Mouse (Mus musculus): ENCODE measurements at regions not wholly inside any gene's neighbourhood (a gene's known extent, or its start where the extent isn't known, plus 50 kb on each side); places are given as distances from the start of the nearest gene placed in this dataset.

DNA sequence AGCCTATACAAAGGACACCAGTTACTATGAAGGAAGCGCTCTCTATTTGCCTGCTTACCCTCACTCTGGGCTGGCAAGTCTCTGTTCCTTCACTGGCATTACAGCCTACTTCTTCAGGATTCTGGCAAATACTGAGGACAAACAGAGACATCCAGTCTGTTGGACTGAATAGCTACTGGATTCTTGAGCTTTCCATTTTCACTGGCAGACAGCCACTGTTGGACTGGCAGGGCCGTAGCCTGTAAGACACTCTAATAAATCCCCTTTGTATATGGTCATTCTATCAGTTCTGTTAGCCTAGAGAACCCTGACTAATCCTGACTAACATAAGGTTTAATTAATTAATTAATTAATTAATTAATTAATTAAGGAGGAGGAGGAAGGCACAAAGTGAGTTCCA lies 72.4 kb upstream of the Dhrs4 start:
- DNase-seq, result no peak

Measured in gastrocnemius, postnatal 25 days (tissue).